Mouse (Mus musculus) liver, embryonic 14.5 days (tissue): Measurements from ENCODE around the gene Syne3.

Source experiments
- CTCF ChIP-seq: IDR thresholded peaks from 2 replicates; pipeline ENCODE4 v1.5.1; 2016; ENCODE audit warnings: antibody characterized with exemption, low read depth, control low read depth
- EP300 ChIP-seq: IDR thresholded peaks from 2 replicates; pipeline ENCODE4 v1.6.1; 2016; ENCODE audit warnings: antibody characterized with exemption, low read depth

GRCm38 (mm10) chr12:104901320-104901719, 108.3 kb downstream of the Syne3 start:
- TF ChIP-seq CTCF (no peak), EP300 (no peak)
